ENCODE assay signal across 22 mouse cellular contexts in genomic region chr6:114141481-114141880, GRCm38 (mm10). TPM values are rescaled to one million over a fixed set of nuclear protein-coding genes. Genes with fewer than 3 reads are reported as not detected.
"Had no signal": no experiment of that assay in that cellular context is flagged by ENCODE, and none has a peak within 500 bp of the region (broad histone marks: within the 10 kb centered on the region; RNA-seq: fewer than 3 reads in every experiment).

No protein-coding gene starts in this region.

- ATAC-seq: liver, embryonic 12.5 days; liver, postnatal 0 days; lung, postnatal 0 days; midbrain, embryonic 13.5 days; midbrain, embryonic 15.5 days; midbrain, embryonic 16.5 days had no signal

- DNase-seq: left cerebral cortex, postnatal 4 days; liver; liver, embryonic 13.5 days; liver, postnatal 0 days; lung, adult 18-20 months; lung, adult 2 months; lung, embryonic 14.5 days; lung, postnatal 10 days; lung, postnatal 14 days; lung, postnatal 36 days; lung, postnatal 4 days; midbrain, embryonic 14.5 days had no signal

RNA-seq across cellular contexts. Expression of gene Slc6a11, which starts 10.4 kb away (rescaled TPM):
- total RNA-seq: liver, adult 2 months; megakaryocyte progenitor cell, adult 5-6 weeks; megakaryocyte, adult 5-6 weeks; megakaryocyte-erythroid progenitor cell, adult 5-6 weeks; monocyte, adult 5-6 weeks had no signal
